Mouse (Mus musculus) spleen, postnatal 36 days (tissue): Measurements from ENCODE around the gene Olfr1185-ps1.
"Not testable (repeated sequence)": the region's sequence is repeated elsewhere in the genome, so short reads cannot be mapped to it uniquely, and the experiment has no call there.

ENCODE experiments used
- DNase-seq, 2 experiments: peaks; one replicate each; pipeline ENCODE4 v3.0.0; 2022; ENCODE audit warnings: low spot score in 2 of 2, mixed read lengths in 1 of 2

Olfr1185-ps1 gene

DNA sequence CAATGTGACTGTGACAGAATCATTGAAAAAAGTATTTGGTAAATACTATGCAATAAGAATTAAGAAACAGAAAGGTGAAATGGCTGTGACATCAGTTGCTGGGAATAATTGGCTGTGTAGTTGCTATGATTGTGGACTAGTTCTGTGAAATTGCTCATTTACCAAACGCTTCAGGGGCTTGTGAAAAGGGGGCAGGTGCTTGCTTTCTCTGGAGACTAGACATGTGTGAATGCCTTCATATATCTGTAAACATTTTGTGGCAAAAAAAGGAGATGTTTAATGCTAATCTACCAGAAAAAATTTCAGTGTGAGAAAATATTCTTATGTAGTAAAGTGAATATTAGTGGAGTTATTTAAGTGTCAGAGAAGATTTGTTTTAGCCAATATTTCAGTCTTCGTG lies at the start of gene Olfr1185-ps1:
Gene Olfr1185-ps1, plus strand, starts transcription at position 301 of the 400 bp plus-strand sequence.
- no peak for DNase-seq

- no peak for DNase-seq
Measured at GRCm38 (mm10) chr2:88449031-88449430, 44.1 kb upstream of the Olfr1185-ps1 start, which contains the start of gene Gm13757. Gene Gm13757 (minus strand): TSS chr2:88449131.

GRCm38 (mm10) chr2:88454567-88454966 lies 38.6 kb upstream of the Olfr1185-ps1 start, which contains the start of gene Olfr1183:
Gene Olfr1183 (plus strand): TSS chr2:88454867.
- DNase-seq, result not testable (repeated sequence)

DNA sequence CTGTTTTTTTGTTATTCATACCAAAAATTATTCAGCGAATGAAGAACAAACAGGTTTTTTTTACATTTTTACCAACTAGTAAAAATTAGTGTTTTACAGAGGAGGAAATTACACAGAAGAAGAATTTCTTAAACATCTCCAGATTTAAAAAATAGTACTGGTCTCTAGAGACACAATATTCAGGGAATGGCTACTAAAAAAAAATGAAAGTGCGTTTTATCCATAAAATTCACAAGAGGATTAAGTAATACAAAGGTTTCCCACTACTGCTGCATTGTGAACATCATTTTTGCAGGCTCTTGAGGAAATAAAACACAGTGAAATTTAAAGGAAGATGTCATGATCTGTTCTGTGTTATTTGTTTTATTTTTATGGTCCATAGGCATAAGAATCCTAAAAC lies 9.8 kb upstream of the Olfr1185-ps1 start, which contains the start of gene Olfr1184:
Gene Olfr1184, plus strand, starts transcription at position 301 of the 400 bp plus-strand sequence.
- no peak for DNase-seq

GRCm38 (mm10) chr2:88518251-88518650 lies 25.1 kb downstream of the Olfr1185-ps1 start, which contains the start of gene Olfr1186:
Gene Olfr1186 (plus strand): TSS chr2:88518551.
- no peak for DNase-seq

- DNase-seq, result no peak
Measured at GRCm38 (mm10) chr2:88525720-88526119, 32.6 kb downstream of the Olfr1185-ps1 start.
